In genomic region chr4:100885793-100886742, GRCm38 (mm10) we compare ENCODE assay signal across 8 mouse cellular contexts.
DNase-seq lines count a peak whose midpoint lies in the region; ATAC-seq lines count a peak whose summit lies in the region.

No protein-coding gene starts in this region.

- peak; percentile 88 for DNase-seq in NIH3T3 (ENCODE audit: low read depth)
- DNase-seq in embryo, embryonic 10 days (ENCODE audit: low spot score): peak; percentile 82
- DNase-seq in kidney, postnatal 4 days: peak; percentile 48 to 64
- peak; percentile 93 for DNase-seq in midbrain, embryonic 11.5 days (ENCODE audit: low spot score, missing footprints)
- DNase-seq in spleen, postnatal 10 days (ENCODE audit: low spot score in 2 of 2): no peak
- DNase-seq in cerebellum, postnatal 25 days: no peak
- DNase-seq in cerebellum, adult 11-12 months: no peak

- peak overlapping the region; percentile 21; the same call in 1 of the 2 replicates for H3K4me2 ChIP-seq in midbrain, embryonic 11.5 days

- H3K27me3 ChIP-seq in midbrain, embryonic 11.5 days (ENCODE audit: control insufficient read depth, insufficient read depth, low read length): no peaks in the 10 kb centered on the region

- WGBS in midbrain, embryonic 11.5 days: 13% methylated on average over 19 of the region's 19 CpGs

- peaks cover 55% of the 10 kb centered on the region for H3K4me1 ChIP-seq in midbrain, embryonic 11.5 days (ENCODE audit: control insufficient read depth, insufficient read depth, low read length)

- no peaks in the 10 kb centered on the region for H3K9me3 ChIP-seq in midbrain, embryonic 11.5 days (ENCODE audit: control insufficient read depth, low read length)

- peak overlapping the region; percentile 42 for H3K9ac ChIP-seq in midbrain, embryonic 11.5 days (ENCODE audit: low read length)

- H3K27ac ChIP-seq in midbrain, embryonic 11.5 days (ENCODE audit: low read depth, low read length): peak overlapping the region; percentile 86

- ATAC-seq in granulocyte monocyte progenitor cell, adult 5-6 weeks (replicated peaks; ENCODE audit: poor library complexity, severe bottlenecking): peak; percentile 79
- peak; percentile 74 for ATAC-seq in midbrain, embryonic 11.5 days (ENCODE audit: low FRiP score)

- no peaks in the 10 kb centered on the region for H3K36me3 ChIP-seq in midbrain, embryonic 11.5 days (ENCODE audit: control insufficient read depth, insufficient read depth, low read length)

- H3K4me3 ChIP-seq in midbrain, embryonic 11.5 days (ENCODE audit: low read depth, low read length): no peak overlapping the region

Comparison
In these comparisons a context has a peak if more than half of its experiments do, and no peak if none do; other contexts are left out.
1. DNase-seq: peak in NIH3T3 (single experiment), embryo, embryonic 10 days (single experiment), kidney, postnatal 4 days (2 of 2) and midbrain, embryonic 11.5 days (single experiment); none in spleen, postnatal 10 days (0 of 2), cerebellum, postnatal 25 days (0 of 2) and cerebellum, adult 11-12 months (single experiment).